Mouse (Mus musculus) small intestine, adult 2 months (tissue): ENCODE data around the gene Mvb12b. TPM values are rescaled to one million over a fixed set of nuclear protein-coding genes. Genes with fewer than 3 reads are reported as not detected.

ENCODE experiments used
- H3K27ac ChIP-seq: fragments of 200-500 bp; 2 replicates; pipeline ENCODE4 v1.5.1; 2012; ENCODE audit warnings: low read depth, low read length, control low read depth, inconsistent platforms; ENCODE audit not compliant: insufficient read depth
- H3K27me3 ChIP-seq: fragments of 200-500 bp; 2 replicates; pipeline ENCODE4 v1.6.1; 2012; ENCODE audit warnings: mild to moderate bottlenecking, moderate library complexity, low read length, inconsistent platforms; ENCODE audit not compliant: control insufficient read depth, insufficient read depth
- H3K36me3 ChIP-seq: fragments of 200-500 bp; 2 replicates; pipeline ENCODE4 v1.6.1; 2012; ENCODE audit warnings: mild to moderate bottlenecking, low read length, control low read depth, inconsistent platforms; ENCODE audit not compliant: control insufficient read depth, insufficient read depth
- H3K4me1 ChIP-seq: fragments of 200-500 bp; 2 replicates; pipeline ENCODE4 v1.6.1; 2012; ENCODE audit warnings: low read length, inconsistent platforms, mixed read lengths; ENCODE audit not compliant: control insufficient read depth, insufficient read depth, insufficient read length
- H3K4me3 ChIP-seq: fragments of 200-500 bp; 2 replicates; pipeline ENCODE4 v1.5.1; 2012; ENCODE audit warnings: low read depth, mild to moderate bottlenecking, control low read depth, inconsistent platforms, low read length, moderate library complexity
- CTCF ChIP-seq: fragments of 200-500 bp; IDR thresholded peaks from 2 replicates; pipeline ENCODE4 v1.5.1; 2012; ENCODE audit warnings: low read depth, mild to moderate bottlenecking, control low read depth, inconsistent platforms, low read length, moderate library complexity, mixed read lengths; ENCODE audit not compliant: insufficient replicate concordance, insufficient read length; ENCODE audit errors: extremely low read depth
- POLR2A ChIP-seq: fragments of 200-500 bp; IDR thresholded peaks from 2 replicates; pipeline ENCODE4 v1.6.1; 2012; ENCODE audit warnings: low read depth, mild to moderate bottlenecking, control low read depth, inconsistent platforms, low read length, moderate library complexity
- WGBS: fragments of 180-500 bp; shearing (Covaris S2); methylation state at CpG from one replicate; pipeline ENCODE4 v1.1.7; 2018; 5-methylcytosine and 5-hydroxymethylcytosine counted together
- polyA plus RNA-seq: library from polyadenylated mRNA; depleted of rRNA; stranded (reverse); fragments of >200 nt; gene quantifications from 2 replicates; pipeline ENCODE4 v1.2.3, GENCODE M21; 2012

The Mvb12b gene
- polyA plus RNA-seq, 1 experiment: 7.9 TPM

DNA sequence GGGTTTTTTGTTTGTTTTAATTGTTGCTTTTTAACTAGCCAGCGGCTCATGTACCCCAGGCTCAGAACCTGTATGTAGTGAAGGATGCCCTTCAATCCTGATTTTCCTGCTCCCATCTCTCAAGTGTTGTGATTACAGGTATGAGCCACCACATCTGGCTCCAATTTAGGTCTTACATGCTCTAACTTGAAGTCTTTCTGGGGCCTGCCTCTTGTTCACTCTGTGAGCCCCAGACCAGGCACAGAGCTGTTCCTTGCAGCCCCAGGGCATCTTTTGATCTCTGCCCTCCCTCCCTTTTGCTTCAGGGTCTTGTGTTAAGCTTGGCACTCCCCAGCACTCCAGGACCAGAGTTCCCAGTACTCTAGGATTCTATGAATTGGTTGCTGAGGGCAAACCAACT lies 53.8 kb downstream of the Mvb12b start:
- TF ChIP-seq POLR2A (no peak), CTCF (no peak)
- 85% methylated on average over 1 of the region's 1 CpGs for WGBS
- H3K27ac ChIP-seq: no peak overlapping the region
- no peaks in the 10 kb centered on the region for H3K27me3 ChIP-seq
- no peaks in the 10 kb centered on the region for H3K4me1 ChIP-seq
- no peak overlapping the region for H3K4me3 ChIP-seq
- no peaks in the 10 kb centered on the region for H3K36me3 ChIP-seq

GRCm38 (mm10) chr2:33829870-33830269 lies 57.9 kb downstream of the Mvb12b start:
- TF ChIP-seq POLR2A: no peak
- no peak for TF ChIP-seq CTCF
- WGBS: 89% methylated on average over 2 of the region's 2 CpGs
- no peaks in the 10 kb centered on the region for H3K36me3 ChIP-seq
- H3K4me1 ChIP-seq: no peaks in the 10 kb centered on the region
- no peak overlapping the region for H3K27ac ChIP-seq
- no peak overlapping the region for H3K4me3 ChIP-seq
- H3K27me3 ChIP-seq: no peaks in the 10 kb centered on the region

DNA sequence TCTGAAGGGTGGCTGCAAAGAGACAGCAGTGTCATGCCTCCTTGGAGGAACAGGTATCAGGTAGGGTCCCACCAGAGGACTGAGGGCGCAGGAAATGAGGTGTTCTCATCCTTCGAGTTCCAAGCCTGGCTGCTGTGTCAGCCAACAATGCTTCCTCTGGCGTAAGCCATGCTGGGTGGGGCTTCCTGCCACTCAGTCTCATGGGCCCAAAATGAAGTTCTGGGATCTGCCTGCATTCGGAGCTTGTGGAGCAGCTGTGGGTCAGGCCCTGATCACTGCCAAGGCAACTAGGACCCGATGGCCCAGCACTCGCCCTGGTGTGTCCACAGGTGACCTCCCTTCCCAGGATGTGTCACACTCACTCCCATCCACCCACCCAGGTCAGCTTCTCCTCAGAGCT lies 61.0 kb downstream of the Mvb12b start:
- Histone ChIP-seq H3K27ac (no peak overlapping the region), H3K36me3 (no peaks in the 10 kb centered on the region), H3K4me3 (no peak overlapping the region), H3K27me3 (no peaks in the 10 kb centered on the region), H3K4me1 (no peaks in the 10 kb centered on the region)
- WGBS: 86% methylated on average over 6 of the region's 6 CpGs
- TF ChIP-seq POLR2A (no peak), CTCF (no peak)

GRCm38 (mm10) chr2:33824935-33825514 lies 62.7 kb downstream of the Mvb12b start:
- Histone ChIP-seq H3K27ac (no peak overlapping the region), H3K4me1 (no peaks in the 10 kb centered on the region), H3K4me3 (no peak overlapping the region), H3K27me3 (no peaks in the 10 kb centered on the region), H3K36me3 (no peaks in the 10 kb centered on the region)
- no peak for TF ChIP-seq POLR2A
- no peak for TF ChIP-seq CTCF
- WGBS: 72% methylated on average over 11 of the region's 11 CpGs

GRCm38 (mm10) chr2:33821677-33822607 lies 65.8 kb downstream of the Mvb12b start:
- Histone ChIP-seq H3K36me3 (no peaks in the 10 kb centered on the region), H3K27me3 (no peaks in the 10 kb centered on the region), H3K4me3 (no peak overlapping the region), H3K4me1 (no peaks in the 10 kb centered on the region), H3K27ac (no peak overlapping the region)
- TF ChIP-seq POLR2A: no peak
- peak; percentile 82; the same call in 1 of the 2 replicates for TF ChIP-seq CTCF
- 42% methylated on average over 13 of the region's 13 CpGs for WGBS

- no peaks in the 10 kb centered on the region for H3K27me3 ChIP-seq
- H3K27ac ChIP-seq: no peak overlapping the region
- 90% methylated on average over 3 of the region's 3 CpGs for WGBS
- TF ChIP-seq POLR2A: no peak
- TF ChIP-seq CTCF: no peak
- no peak overlapping the region for H3K4me3 ChIP-seq
- H3K4me1 ChIP-seq: no peaks in the 10 kb centered on the region
- H3K36me3 ChIP-seq: no peaks in the 10 kb centered on the region
Observed at GRCm38 (mm10) chr2:33820450-33820849, 67.3 kb downstream of the Mvb12b start.

DNA sequence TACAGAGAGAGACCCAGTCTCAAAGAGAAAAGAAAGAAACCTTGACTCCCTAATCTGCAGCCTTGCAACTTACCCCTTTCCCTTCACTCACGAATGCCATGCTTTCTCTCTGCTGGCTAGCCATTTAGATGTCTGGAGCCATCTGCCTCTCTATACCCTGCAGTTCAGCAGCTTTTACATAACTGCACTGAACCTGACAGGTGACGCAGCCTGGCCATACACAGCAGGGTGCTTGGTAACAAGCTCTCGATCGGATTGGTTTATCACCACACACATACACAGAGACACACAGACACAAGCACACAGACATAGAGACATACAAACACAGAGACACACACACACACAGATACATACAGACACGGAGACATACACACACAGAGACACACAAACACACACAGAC lies 67.7 kb downstream of the Mvb12b start:
- TF ChIP-seq CTCF (no peak), POLR2A (no peak)
- H3K36me3 ChIP-seq: no peaks in the 10 kb centered on the region
- H3K27ac ChIP-seq: no peak overlapping the region
- H3K27me3 ChIP-seq: no peaks in the 10 kb centered on the region
- H3K4me1 ChIP-seq: no peaks in the 10 kb centered on the region
- WGBS: 88% methylated on average over 5 of the region's 5 CpGs
- no peak overlapping the region for H3K4me3 ChIP-seq
